ENCODE assay signal across 25 mouse cellular contexts in genomic region chr3:53669736-53670135, GRCm38 (mm10). TPM values are rescaled to one million over a fixed set of nuclear protein-coding genes. Genes with fewer than 3 reads are reported as not detected.
DNase-seq lines count a peak whose midpoint lies in the region; ATAC-seq and TF ChIP-seq lines count a peak whose summit lies in the region.
"Had no signal": no experiment of that assay in that cellular context is flagged by ENCODE, and none has a peak within 500 bp of the region (broad histone marks: within the 10 kb centered on the region; RNA-seq: fewer than 3 reads in every experiment).

No protein-coding gene starts in this region.

- H3K4me3 ChIP-seq in layer of hippocampus, adult 2 months = no peak overlapping the region
- no peak overlapping the region for H3K4me3 ChIP-seq in hindbrain, embryonic 16.5 days (ENCODE audit: low read length)
- H3K4me3 ChIP-seq: embryonic facial prominence, embryonic 15.5 days; erythroblast, embryonic 14.5 days; forebrain, embryonic 15.5 days; heart, embryonic 12.5 days; hindbrain, embryonic 10.5 days had no signal

- no peak overlapping the region for H3K27ac ChIP-seq in layer of hippocampus, adult 2 months
- H3K27ac ChIP-seq in hindbrain, embryonic 16.5 days (ENCODE audit: low read depth, low read length) = no peak overlapping the region
- H3K27ac ChIP-seq: embryonic facial prominence, embryonic 15.5 days; forebrain, embryonic 15.5 days; hindbrain, embryonic 10.5 days; hindbrain, embryonic 14.5 days had no signal

- H3K36me3 ChIP-seq in hindbrain, embryonic 16.5 days (ENCODE audit: control insufficient read depth, insufficient read depth, low read length) = no peaks in the 10 kb centered on the region
- H3K36me3 ChIP-seq: embryonic facial prominence, embryonic 15.5 days; forebrain, embryonic 15.5 days; heart, embryonic 12.5 days; hindbrain, embryonic 10.5 days had no signal

- no peaks in the 10 kb centered on the region; the same call in 1 of the 2 replicates for H3K4me1 ChIP-seq in hindbrain, embryonic 16.5 days (ENCODE audit: control insufficient read depth, insufficient read depth, low read depth, low read length)
- H3K4me1 ChIP-seq: embryonic facial prominence, embryonic 15.5 days had no signal

- DNase-seq in frontal cortex, postnatal 14 days (ENCODE audit: low spot score in 2 of 2) = no peak
- DNase-seq in layer of hippocampus, adult 2 months (ENCODE audit: low spot score in 2 of 2) = peak; percentile 13 to 63
- no peak for DNase-seq in layer of hippocampus, postnatal 36 days
- DNase-seq in left cerebral cortex, postnatal 25 days (ENCODE audit: low spot score in 2 of 2) = peak; percentile 11 to 86
- no peak for DNase-seq in left cerebral cortex, postnatal 4 days
- DNase-seq in Muller cell, postnatal 12 days (ENCODE audit: inconsistent ontology term) = peak; percentile 51
- DNase-seq: adrenal gland, postnatal 25 days; cerebellum, adult 2 months; cerebellum, postnatal 10 days; embryo, embryonic 11 days; gastrocnemius, postnatal 25 days had no signal

- H3K9me3 ChIP-seq in hindbrain, embryonic 16.5 days (ENCODE audit: control insufficient read depth, low read length) = no peaks in the 10 kb centered on the region
- H3K9me3 ChIP-seq: embryonic facial prominence, embryonic 15.5 days; forebrain, embryonic 15.5 days; heart, embryonic 12.5 days; hindbrain, embryonic 10.5 days had no signal

- intact Hi-C loops in left cerebral cortex, postnatal 25 days (cut with DNase I) = no loop called here
- intact Hi-C loops in left cerebral cortex, postnatal 4 days (cut with DNase I) = no loop called here

- 86% methylated on average over 2 of the region's 2 CpGs for WGBS in hindbrain, embryonic 16.5 days

- peak; percentile 100 for ATAC-seq in frontal cortex, adult (ENCODE audit: low TSS enrichment)
- ATAC-seq in hindbrain, embryonic 16.5 days = no peak
- ATAC-seq: activated CD4-positive, CD25-positive, alpha-beta regulatory T cell, adult 4 months; forebrain, embryonic 15.5 days; Patski had no signal

- no peak overlapping the region for H3K4me2 ChIP-seq in hindbrain, embryonic 16.5 days (ENCODE audit: low read length)
- H3K4me2 ChIP-seq: embryonic facial prominence, embryonic 15.5 days; forebrain, embryonic 15.5 days; heart, embryonic 12.5 days; hindbrain, embryonic 14.5 days had no signal

- no peaks in the 10 kb centered on the region for H3K27me3 ChIP-seq in hindbrain, embryonic 16.5 days (replicated peaks; ENCODE audit: control insufficient read depth, insufficient read depth, low read length)
- H3K27me3 ChIP-seq: embryonic facial prominence, embryonic 15.5 days; forebrain, embryonic 15.5 days; heart, embryonic 12.5 days had no signal

- H3K9ac ChIP-seq in hindbrain, embryonic 16.5 days (ENCODE audit: low read depth, low read length) = no peak overlapping the region
- H3K9ac ChIP-seq: embryonic facial prominence, embryonic 15.5 days; forebrain, embryonic 15.5 days; heart, embryonic 12.5 days; hindbrain, embryonic 14.5 days had no signal

- TF ChIP-seq CTCF in layer of hippocampus, adult 2 months (conservative IDR thresholded peaks at IDR 0.05) = no peak

RNA-seq across cellular contexts. Expression of gene Frem2, which starts 12.6 kb away (rescaled TPM):
- 1 to 10 TPM; 1.8 to 2.2 TPM for total RNA-seq in layer of hippocampus, adult 2 months (2021)
- 1 to 10 TPM; 2.1 to 2.5 TPM for total RNA-seq in layer of hippocampus, postnatal 36 days (2021)
- 1 to 10 TPM; 1.4 to 1.5 TPM for total RNA-seq in left cerebral cortex, postnatal 25 days (2021)
- 10 to 100 TPM in 1 of 2 experiments, 1 to 10 TPM in 1; 8.3 to 14.7 TPM for total RNA-seq in left cerebral cortex, postnatal 4 days (2021)
- 1.7 TPM in 2 replicates for polyA plus RNA-seq in hindbrain, embryonic 16.5 days (2015; fragmentation: Nextera tagmentation; extraction: Ambion mirVana)
- total RNA-seq: common myeloid progenitor, adult 5-6 weeks; granulocyte monocyte progenitor cell, adult 5-6 weeks; MEL had no signal
- polyA plus RNA-seq: activated CD4-positive, CD25-positive, alpha-beta regulatory T cell, adult 4 months; C2C12 had no signal

Comparison
In these comparisons a context has a peak if more than half of its experiments do, and no peak if none do; other contexts are left out.
1. DNase-seq: peak in layer of hippocampus, adult 2 months (2 of 2), left cerebral cortex, postnatal 25 days (2 of 2) and Muller cell, postnatal 12 days (single experiment); none in frontal cortex, postnatal 14 days (0 of 2), layer of hippocampus, postnatal 36 days (0 of 2) and left cerebral cortex, postnatal 4 days (single experiment).